Mouse (Mus musculus) neural tube, embryonic 13.5 days (tissue): Measurements from ENCODE around the gene Zfhx3. TPM values are rescaled to one million over a fixed set of nuclear protein-coding genes. Genes with fewer than 3 reads are reported as not detected.
A peak's percentile ranks its signal among the peaks of the same experiment; 100 is the strongest.

Experiments used
- ATAC-seq: fragments of 200-750 bp; cut with Nextera tagmentation; 2 replicates; pipeline ENCODE4 v1.8.0; 2017; ENCODE audit warnings: low read depth, mild to moderate bottlenecking, moderate TSS enrichment, moderate library complexity
- H3K27ac ChIP-seq: fragments of 300-500 bp; sonication (generic); replicated peaks from 2 replicates; pipeline ENCODE4 v1.5.1; 2015; ENCODE audit warnings: moderate library complexity, mild to moderate bottlenecking, inconsistent platforms
- H3K27me3 ChIP-seq: fragments of 300-500 bp; sonication (generic); 2 replicates; pipeline ENCODE4 v1.6.1; 2015; ENCODE audit warnings: mild to moderate bottlenecking, inconsistent platforms
- H3K36me3 ChIP-seq: fragments of 300-500 bp; sonication (generic); 2 replicates; pipeline ENCODE4 v1.6.1; 2015; ENCODE audit warnings: mild to moderate bottlenecking, inconsistent platforms
- H3K4me1 ChIP-seq: fragments of 300-500 bp; sonication (generic); replicated peaks from 2 replicates; pipeline ENCODE4 v1.6.1; 2015; ENCODE audit warnings: inconsistent platforms
- H3K4me2 ChIP-seq: fragments of 300-500 bp; sonication (generic); 2 replicates; pipeline ENCODE4 v1.6.1; 2015; ENCODE audit warnings: inconsistent platforms, mild to moderate bottlenecking, moderate library complexity
- H3K4me3 ChIP-seq: fragments of 300-500 bp; sonication (generic); 2 replicates; pipeline ENCODE4 v1.5.1; 2015; ENCODE audit warnings: mild to moderate bottlenecking, inconsistent platforms
- H3K9ac ChIP-seq: fragments of 300-500 bp; sonication (generic); 2 replicates; pipeline ENCODE4 v1.6.1; 2015; ENCODE audit warnings: moderate library complexity, mild to moderate bottlenecking, inconsistent platforms
- H3K9me3 ChIP-seq: fragments of 300-500 bp; sonication (generic); 2 replicates; pipeline ENCODE4 v1.6.1; 2016; ENCODE audit warnings: inconsistent platforms
- WGBS: fragments of 180-500 bp; shearing (Covaris S2); methylation state at CpG from one replicate; pipeline ENCODE4 v1.1.7; 2015; 5-methylcytosine and 5-hydroxymethylcytosine counted together
- polyA plus RNA-seq: library from polyadenylated mRNA; unstranded; fragments of >200 nt; fragmentation: Nextera tagmentation; extraction: Ambion mirVana; gene quantifications from 2 replicates; pipeline ENCODE4 v1.2.1, GENCODE M21; 2015

Zfhx3 gene
- polyA plus RNA-seq, 1 experiment from 2014 or later, result 28.2 TPM

DNA sequence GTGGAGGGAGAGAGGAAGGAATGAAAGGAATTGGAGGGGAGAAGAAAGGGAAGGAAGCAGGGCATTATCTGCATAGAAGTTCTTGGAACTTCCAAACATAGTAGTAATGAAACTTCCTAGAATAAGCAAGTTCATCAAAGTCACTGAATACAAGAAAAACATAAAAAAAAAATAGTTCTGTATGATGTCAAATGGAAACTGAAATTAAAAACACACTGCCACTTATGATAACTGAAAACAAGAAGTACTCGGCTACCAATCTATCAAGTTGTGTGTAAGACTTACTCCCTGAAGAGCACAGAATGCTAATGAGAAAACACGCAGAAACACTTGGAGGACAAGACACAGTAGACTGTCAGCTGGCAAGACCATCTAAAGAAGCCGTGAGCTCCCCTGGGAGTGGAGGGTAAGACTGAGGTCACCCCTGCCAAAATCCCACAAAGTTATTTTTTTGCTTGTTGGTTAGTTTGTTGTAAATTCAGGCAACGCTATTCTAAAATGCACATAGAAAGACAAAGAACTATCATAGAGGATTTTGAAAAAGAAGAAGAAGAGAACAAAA is 375.2 kb downstream of the Zfhx3 start:
- no peak for ATAC-seq
- no peaks in the 10 kb centered on the region for H3K36me3 ChIP-seq
- H3K9ac ChIP-seq, result no peak overlapping the region
- WGBS, result 78% methylated on average over 4 of the region's 4 CpGs
- no peak overlapping the region for H3K27ac ChIP-seq
- H3K4me1 ChIP-seq, result peaks cover 12% of the 10 kb centered on the region
- H3K27me3 ChIP-seq, result no peaks in the 10 kb centered on the region
- no peaks in the 10 kb centered on the region for H3K9me3 ChIP-seq
- H3K4me3 ChIP-seq, result no peak overlapping the region
- H3K4me2 ChIP-seq, result no peak overlapping the region

- Histone ChIP-seq H3K9me3 (no peaks in the 10 kb centered on the region), H3K36me3 (no peaks in the 10 kb centered on the region), H3K4me2 (no peak overlapping the region), H3K9ac (no peak overlapping the region), H3K27ac (no peak overlapping the region), H3K27me3 (no peaks in the 10 kb centered on the region), H3K4me1 (no peaks in the 10 kb centered on the region), H3K4me3 (no peak overlapping the region)
- no peak for ATAC-seq
- WGBS, result 82% methylated on average over 2 of the region's 2 CpGs
These were observed 385.3 kb downstream of the Zfhx3 start for GRCm38 (mm10) chr8:108327711-108328110.

DNA sequence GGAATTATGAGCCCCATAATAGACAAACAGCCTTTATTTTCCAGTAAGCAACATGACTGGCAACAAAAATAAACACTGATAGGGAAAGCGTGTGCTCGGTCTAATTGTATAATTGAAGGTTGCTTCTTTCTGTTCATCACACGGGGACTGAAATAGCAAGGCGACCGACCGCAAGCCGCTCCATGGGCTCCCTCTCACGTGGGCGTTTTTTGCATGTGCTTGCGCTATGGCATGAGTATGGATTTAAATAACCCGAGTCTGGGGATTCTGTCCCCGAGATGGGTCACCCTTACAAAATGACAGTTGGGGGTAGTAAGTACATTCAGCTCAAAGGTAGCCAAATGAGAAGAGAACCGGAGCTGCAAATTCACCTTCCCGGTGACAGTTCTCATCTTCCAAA is 405.9 kb downstream of the Zfhx3 start:
- H3K27ac ChIP-seq, result no peak overlapping the region
- no peak overlapping the region for H3K4me2 ChIP-seq
- no peak overlapping the region for H3K9ac ChIP-seq
- no peak overlapping the region for H3K4me3 ChIP-seq
- H3K27me3 ChIP-seq, result no peaks in the 10 kb centered on the region
- WGBS, result 87% methylated on average over 14 of the region's 14 CpGs
- H3K36me3 ChIP-seq, result no peaks in the 10 kb centered on the region
- H3K4me1 ChIP-seq, result no peaks in the 10 kb centered on the region
- no peak for ATAC-seq
- no peaks in the 10 kb centered on the region for H3K9me3 ChIP-seq

GRCm38 (mm10) chr8:108348776-108349175 is 406.3 kb downstream of the Zfhx3 start:
- no peak overlapping the region for H3K27ac ChIP-seq
- H3K36me3 ChIP-seq, result no peaks in the 10 kb centered on the region
- H3K9me3 ChIP-seq, result no peaks in the 10 kb centered on the region
- H3K4me1 ChIP-seq, result no peaks in the 10 kb centered on the region
- no peak for ATAC-seq
- WGBS, result 77% methylated on average over 4 of the region's 4 CpGs
- no peak overlapping the region for H3K4me2 ChIP-seq
- no peaks in the 10 kb centered on the region for H3K27me3 ChIP-seq
- no peak overlapping the region for H3K9ac ChIP-seq
- H3K4me3 ChIP-seq, result no peak overlapping the region

- 42% methylated on average over 10 of the region's 10 CpGs for WGBS
- Histone ChIP-seq H3K9me3 (no peaks in the 10 kb centered on the region), H3K27ac (no peak overlapping the region), H3K4me2 (no peak overlapping the region), H3K9ac (no peak overlapping the region), H3K4me1 (peaks cover 12% of the 10 kb centered on the region), H3K4me3 (no peak overlapping the region), H3K36me3 (no peaks in the 10 kb centered on the region), H3K27me3 (no peaks in the 10 kb centered on the region)
- ATAC-seq, result no peak
These were observed 412.8 kb downstream of the Zfhx3 start for GRCm38 (mm10) chr8:108355119-108355777.

GRCm38 (mm10) chr8:108361402-108361801 is 419.0 kb downstream of the Zfhx3 start:
- Histone ChIP-seq H3K9me3 (no peaks in the 10 kb centered on the region), H3K4me3 (no peak overlapping the region), H3K36me3 (no peaks in the 10 kb centered on the region), H3K9ac (no peak overlapping the region), H3K4me2 (no peak overlapping the region), H3K27ac (peak overlapping the region; percentile 30; the same call in 1 of the 2 replicates), H3K27me3 (peaks cover 2% of the 10 kb centered on the region; the same call in 1 of the 2 replicates), H3K4me1 (peaks cover 19% of the 10 kb centered on the region)
- 31% methylated on average over 4 of the region's 4 CpGs for WGBS
- no peak for ATAC-seq

DNA sequence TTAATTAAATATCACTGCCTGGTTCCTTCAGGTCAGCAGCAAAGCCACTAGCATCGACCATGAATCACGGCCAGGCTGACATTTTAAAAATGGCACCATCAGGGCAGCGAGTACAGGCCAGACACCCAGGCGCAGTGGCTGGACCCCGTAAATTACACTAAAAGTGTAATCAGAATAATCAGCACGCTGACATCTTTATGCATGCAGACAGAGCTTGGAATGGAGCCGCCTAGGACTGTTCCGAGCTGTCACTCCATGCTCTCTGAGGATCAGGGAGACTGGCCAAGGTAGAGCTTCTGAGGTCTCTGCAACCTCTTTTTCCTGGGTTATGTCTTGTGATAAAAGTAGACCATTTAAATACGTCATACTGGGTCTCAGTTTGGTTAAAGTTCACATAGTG is 420.0 kb downstream of the Zfhx3 start:
- H3K27me3 ChIP-seq, result peaks cover 10% of the 10 kb centered on the region; the same call in 1 of the 2 replicates
- 35% methylated on average over 9 of the region's 9 CpGs for WGBS
- peak; percentile 50; the same call in 1 of the 2 replicates for ATAC-seq
- H3K4me2 ChIP-seq, result no peak overlapping the region
- no peak overlapping the region for H3K4me3 ChIP-seq
- H3K27ac ChIP-seq, result peak overlapping the region; percentile 30; the same call in 1 of the 2 replicates
- H3K9ac ChIP-seq, result 0 out of 2 replicates have a peak overlapping the region, but pooled peaks have one; percentile 35
- no peaks in the 10 kb centered on the region for H3K9me3 ChIP-seq
- no peaks in the 10 kb centered on the region for H3K36me3 ChIP-seq
- H3K4me1 ChIP-seq, result peaks cover 19% of the 10 kb centered on the region

GRCm38 (mm10) chr8:108363435-108363834 is 421.0 kb downstream of the Zfhx3 start:
- Histone ChIP-seq H3K9me3 (no peaks in the 10 kb centered on the region), H3K4me2 (no peak overlapping the region), H3K9ac (no peak overlapping the region), H3K36me3 (no peaks in the 10 kb centered on the region), H3K27me3 (peaks cover 10% of the 10 kb centered on the region; the same call in 1 of the 2 replicates), H3K27ac (0 out of 2 replicates have a peak overlapping the region, but pooled peaks have one; percentile 33), H3K4me3 (no peak overlapping the region), H3K4me1 (peaks cover 19% of the 10 kb centered on the region)
- ATAC-seq, result no peak
- WGBS, result 9% methylated on average over 5 of the region's 5 CpGs

GRCm38 (mm10) chr8:108363856-108364255 is 421.4 kb downstream of the Zfhx3 start:
- H3K4me3 ChIP-seq, result no peak overlapping the region
- no peak overlapping the region for H3K27ac ChIP-seq
- H3K4me2 ChIP-seq, result no peak overlapping the region
- H3K36me3 ChIP-seq, result no peaks in the 10 kb centered on the region
- no peak overlapping the region for H3K9ac ChIP-seq
- H3K9me3 ChIP-seq, result no peaks in the 10 kb centered on the region
- ATAC-seq, result no peak
- peaks cover 10% of the 10 kb centered on the region; the same call in 1 of the 2 replicates for H3K27me3 ChIP-seq
- H3K4me1 ChIP-seq, result peaks cover 19% of the 10 kb centered on the region
- WGBS, result 59% methylated on average over 8 of the region's 8 CpGs

DNA sequence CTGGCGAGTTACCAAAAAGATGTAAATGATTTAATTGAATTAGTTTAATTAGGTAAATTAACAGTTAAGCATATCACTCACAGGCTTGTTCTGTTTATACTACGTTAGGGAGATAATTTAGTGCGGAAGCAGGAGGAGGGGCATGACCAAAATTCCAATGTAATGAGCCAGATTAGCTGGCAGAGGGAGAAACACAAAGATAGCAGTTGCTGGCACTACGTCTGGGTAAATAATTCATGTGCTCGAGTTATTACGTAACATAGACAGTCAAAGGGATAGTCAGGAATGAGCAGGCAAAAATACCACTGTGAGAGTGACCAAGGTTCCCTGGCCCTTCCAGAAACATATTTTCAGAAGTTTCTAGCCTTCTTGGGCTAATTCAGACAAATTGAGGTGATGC is 426.6 kb downstream of the Zfhx3 start:
- no peak; the same call in 1 of the 2 replicates for ATAC-seq
- peaks cover 38% of the 10 kb centered on the region for H3K27me3 ChIP-seq
- no peak overlapping the region for H3K9ac ChIP-seq
- WGBS, result 28% methylated on average over 6 of the region's 6 CpGs
- H3K27ac ChIP-seq, result no peak overlapping the region
- peaks cover 23% of the 10 kb centered on the region for H3K4me1 ChIP-seq
- no peak overlapping the region for H3K4me3 ChIP-seq
- no peak overlapping the region for H3K4me2 ChIP-seq
- no peaks in the 10 kb centered on the region for H3K9me3 ChIP-seq
- no peaks in the 10 kb centered on the region for H3K36me3 ChIP-seq

DNA sequence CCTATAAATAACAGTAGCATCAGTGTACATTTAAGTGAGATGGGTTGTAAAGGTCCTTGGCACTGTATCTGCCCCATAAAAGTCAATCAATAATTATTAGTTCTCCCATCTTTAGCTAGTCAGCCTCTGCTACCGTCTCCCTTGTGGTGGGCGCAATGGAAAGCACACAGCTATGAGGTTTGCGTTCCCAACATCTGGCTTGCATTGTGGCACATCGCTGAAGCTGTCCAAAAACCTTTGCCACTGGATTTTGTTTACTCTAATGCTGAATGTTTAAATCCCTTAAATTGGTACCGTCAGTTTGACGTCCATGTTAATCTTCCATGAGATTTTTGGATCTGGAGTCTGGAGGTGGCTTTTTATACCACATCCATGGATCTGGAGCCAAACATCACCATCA is 428.3 kb downstream of the Zfhx3 start:
- no peaks in the 10 kb centered on the region for H3K36me3 ChIP-seq
- no peak for ATAC-seq
- no peak overlapping the region for H3K4me3 ChIP-seq
- no peak overlapping the region for H3K27ac ChIP-seq
- H3K9me3 ChIP-seq, result no peaks in the 10 kb centered on the region
- H3K4me2 ChIP-seq, result no peak overlapping the region
- no peak overlapping the region for H3K9ac ChIP-seq
- 87% methylated on average over 6 of the region's 6 CpGs for WGBS
- H3K4me1 ChIP-seq, result peaks cover 23% of the 10 kb centered on the region
- H3K27me3 ChIP-seq, result peaks cover 54% of the 10 kb centered on the region

- Histone ChIP-seq H3K4me3 (no peak overlapping the region), H3K9ac (no peak overlapping the region), H3K4me2 (0 out of 2 replicates have a peak overlapping the region, but pooled peaks have one; percentile 10), H3K9me3 (no peaks in the 10 kb centered on the region), H3K27me3 (peaks cover 62% of the 10 kb centered on the region), H3K36me3 (no peaks in the 10 kb centered on the region), H3K4me1 (peaks cover 23% of the 10 kb centered on the region), H3K27ac (peak overlapping the region; percentile 43; the same call in 1 of the 2 replicates)
- 8% methylated on average over 7 of the region's 7 CpGs for WGBS
- no peak for ATAC-seq
These were observed 430.6 kb downstream of the Zfhx3 start for GRCm38 (mm10) chr8:108373046-108373445.
